Mouse (Mus musculus): Measurements from ENCODE around the gene Phtf2. TPM values are rescaled to one million over a fixed set of nuclear protein-coding genes. Genes with fewer than 3 reads are reported as not detected.

The Phtf2 gene
- total and polyA plus RNA-seq, 2 experiments from 2014 or later: 17.4 to 24.9 TPM

GRCm38 (mm10) chr5:20843405-20843804 is 38.5 kb downstream of the Phtf2 start:
- H3K27ac ChIP-seq (ENCODE audit: low read depth, low read length): no peak overlapping the region
- H3K36me3 ChIP-seq (ENCODE audit: insufficient read depth): no peaks in the 10 kb centered on the region
- ATAC-seq: no peak; the same call in 1 of the 2 replicates
- no peak for TF ChIP-seq CTCF (IDR thresholded peaks at IDR 0.05; ENCODE audit: low read depth)
- no peak overlapping the region for H3K4me2 ChIP-seq (ENCODE audit: low read depth)
- H3K9ac ChIP-seq: no peak overlapping the region
- H3K4me1 ChIP-seq (ENCODE audit: insufficient read depth): no peaks in the 10 kb centered on the region
- no peaks in the 10 kb centered on the region for H3K27me3 ChIP-seq (ENCODE audit: insufficient read depth, low read length)
- 69% methylated on average over 2 of the region's 3 CpGs for WGBS
- DNase-seq: no peak
- H3K4me3 ChIP-seq (ENCODE audit: low read depth, low read length): no peak overlapping the region
- H3K9me3 ChIP-seq (ENCODE audit: low read length): no peaks in the 10 kb centered on the region

DNA sequence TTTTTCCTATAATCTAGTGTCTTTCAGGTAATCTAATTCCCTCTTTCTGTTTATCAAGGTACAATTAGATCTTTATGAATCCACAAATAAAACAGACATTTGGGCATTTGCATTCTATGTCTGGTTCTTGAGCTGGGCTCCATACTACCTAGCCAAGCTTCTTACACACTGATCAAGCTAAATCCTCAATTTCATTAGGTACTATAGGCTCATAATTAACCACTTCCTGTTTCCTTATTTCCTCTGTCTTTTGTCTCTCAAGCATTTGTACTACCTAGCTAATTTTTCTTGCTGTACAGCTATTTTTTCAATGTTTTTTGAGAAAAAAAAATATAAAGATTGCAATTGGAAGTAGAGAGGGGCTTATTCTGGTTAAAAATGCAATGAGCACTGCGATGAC is 44.8 kb downstream of the Phtf2 start:
- Histone ChIP-seq H3K36me3 (ENCODE audit: insufficient read depth) (no peaks in the 10 kb centered on the region), H3K4me1 (ENCODE audit: insufficient read depth) (no peaks in the 10 kb centered on the region), H3K4me3 (ENCODE audit: low read depth, low read length) (no peak overlapping the region), H3K27me3 (ENCODE audit: insufficient read depth, low read length) (no peaks in the 10 kb centered on the region), H3K9me3 (ENCODE audit: low read length) (no peaks in the 10 kb centered on the region), H3K4me2 (ENCODE audit: low read depth) (no peak overlapping the region), H3K9ac (no peak overlapping the region), H3K27ac (ENCODE audit: low read depth, low read length) (no peak overlapping the region)
- TF ChIP-seq CTCF (IDR thresholded peaks at IDR 0.05; ENCODE audit: low read depth): no peak
- DNase-seq: no peak
- WGBS: 98% methylated on average over 1 of the region's 1 CpGs
- ATAC-seq: no peak

GRCm38 (mm10) chr5:20834399-20834798 is 47.5 kb downstream of the Phtf2 start:
- H3K27ac ChIP-seq (ENCODE audit: low read depth, low read length): no peak overlapping the region
- DNase-seq: no peak
- no peak overlapping the region for H3K9ac ChIP-seq
- 96% methylated on average over 1 of the region's 1 CpGs for WGBS
- ATAC-seq: no peak
- no peak overlapping the region for H3K4me2 ChIP-seq (ENCODE audit: low read depth)
- H3K4me1 ChIP-seq (ENCODE audit: insufficient read depth): no peaks in the 10 kb centered on the region
- no peak for TF ChIP-seq CTCF (IDR thresholded peaks at IDR 0.05; ENCODE audit: low read depth)
- no peak overlapping the region for H3K4me3 ChIP-seq (ENCODE audit: low read depth, low read length)
- H3K36me3 ChIP-seq (ENCODE audit: insufficient read depth): no peaks in the 10 kb centered on the region
- H3K27me3 ChIP-seq (ENCODE audit: insufficient read depth, low read length): no peaks in the 10 kb centered on the region
- no peaks in the 10 kb centered on the region for H3K9me3 ChIP-seq (ENCODE audit: low read length)

- Histone ChIP-seq H3K9me3 (ENCODE audit: low read length) (no peaks in the 10 kb centered on the region), H3K4me1 (ENCODE audit: insufficient read depth) (no peaks in the 10 kb centered on the region), H3K4me2 (ENCODE audit: low read depth) (no peak overlapping the region), H3K27ac (ENCODE audit: low read depth, low read length) (no peak overlapping the region), H3K36me3 (ENCODE audit: insufficient read depth) (no peaks in the 10 kb centered on the region), H3K9ac (no peak overlapping the region), H3K27me3 (ENCODE audit: insufficient read depth, low read length) (no peaks in the 10 kb centered on the region), H3K4me3 (ENCODE audit: low read depth, low read length) (no peak overlapping the region)
- TF ChIP-seq CTCF (IDR thresholded peaks at IDR 0.05; ENCODE audit: low read depth): no peak
- ATAC-seq (no peak), DNase-seq (no peak)
- 92% methylated on average over 2 of the region's 2 CpGs for WGBS
These were observed 50.5 kb downstream of the Phtf2 start for GRCm38 (mm10) chr5:20831433-20831832.

GRCm38 (mm10) chr5:20830717-20831116 is 51.2 kb downstream of the Phtf2 start:
- Histone ChIP-seq H3K36me3 (ENCODE audit: insufficient read depth) (no peaks in the 10 kb centered on the region), H3K27ac (ENCODE audit: low read depth, low read length) (no peak overlapping the region), H3K27me3 (ENCODE audit: insufficient read depth, low read length) (no peaks in the 10 kb centered on the region), H3K4me1 (ENCODE audit: insufficient read depth) (no peaks in the 10 kb centered on the region), H3K4me2 (ENCODE audit: low read depth) (no peak overlapping the region), H3K9me3 (ENCODE audit: low read length) (no peaks in the 10 kb centered on the region), H3K4me3 (ENCODE audit: low read depth, low read length) (no peak overlapping the region), H3K9ac (no peak overlapping the region)
- ATAC-seq: no peak
- WGBS: 94% methylated on average over 1 of the region's 1 CpGs
- TF ChIP-seq CTCF (IDR thresholded peaks at IDR 0.05; ENCODE audit: low read depth): no peak
- DNase-seq: no peak

- no peaks in the 10 kb centered on the region for H3K9me3 ChIP-seq (ENCODE audit: low read length)
- no peak for TF ChIP-seq CTCF (IDR thresholded peaks at IDR 0.05; ENCODE audit: low read depth)
- no peaks in the 10 kb centered on the region for H3K27me3 ChIP-seq (ENCODE audit: insufficient read depth, low read length)
- H3K36me3 ChIP-seq (ENCODE audit: insufficient read depth): no peaks in the 10 kb centered on the region
- no peaks in the 10 kb centered on the region for H3K4me1 ChIP-seq (ENCODE audit: insufficient read depth)
- no peak overlapping the region for H3K4me3 ChIP-seq (ENCODE audit: low read depth, low read length)
- WGBS: 56% methylated on average over 1 of the region's 1 CpGs
- no peak for ATAC-seq
- no peak for DNase-seq
- no peak overlapping the region for H3K9ac ChIP-seq
- H3K27ac ChIP-seq (ENCODE audit: low read depth, low read length): no peak overlapping the region
- H3K4me2 ChIP-seq (ENCODE audit: low read depth): no peak overlapping the region
These were observed 60.3 kb downstream of the Phtf2 start for GRCm38 (mm10) chr5:20821647-20822046.

GRCm38 (mm10) chr5:20821122-20821521 is 60.8 kb downstream of the Phtf2 start:
- TF ChIP-seq CTCF (IDR thresholded peaks at IDR 0.05; ENCODE audit: low read depth): no peak
- Histone ChIP-seq H3K27me3 (ENCODE audit: insufficient read depth, low read length) (no peaks in the 10 kb centered on the region), H3K9ac (no peak overlapping the region), H3K4me1 (ENCODE audit: insufficient read depth) (no peaks in the 10 kb centered on the region), H3K9me3 (ENCODE audit: low read length) (no peaks in the 10 kb centered on the region), H3K4me3 (ENCODE audit: low read depth, low read length) (no peak overlapping the region), H3K27ac (ENCODE audit: low read depth, low read length) (no peak overlapping the region), H3K36me3 (ENCODE audit: insufficient read depth) (no peaks in the 10 kb centered on the region), H3K4me2 (ENCODE audit: low read depth) (no peak overlapping the region)
- ATAC-seq (no peak), DNase-seq (no peak)

GRCm38 (mm10) chr5:20815094-20815493 is 66.8 kb downstream of the Phtf2 start:
- WGBS: 95% methylated on average over 2 of the region's 2 CpGs

More at GRCm38 (mm10) chr5:20815094-20815493, 66.8 kb downstream of the Phtf2 start:
- TF ChIP-seq CTCF (IDR thresholded peaks at IDR 0.05; ENCODE audit: low read depth): no peak
- DNase-seq (no peak), ATAC-seq (no peak)
- Histone ChIP-seq H3K4me3 (ENCODE audit: low read depth, low read length) (no peak overlapping the region), H3K9me3 (ENCODE audit: low read length) (no peaks in the 10 kb centered on the region), H3K9ac (no peak overlapping the region), H3K27me3 (ENCODE audit: insufficient read depth, low read length) (no peaks in the 10 kb centered on the region), H3K4me1 (ENCODE audit: insufficient read depth) (no peaks in the 10 kb centered on the region), H3K27ac (ENCODE audit: low read depth, low read length) (no peak overlapping the region), H3K4me2 (ENCODE audit: low read depth) (no peak overlapping the region), H3K36me3 (ENCODE audit: insufficient read depth) (no peaks in the 10 kb centered on the region)

All from forebrain, postnatal 0 days (tissue).